10 mouse cellular contexts compared by ENCODE assay signal in genomic region chr8:108697589-108697988, GRCm38 (mm10).
DNase-seq lines count a peak whose midpoint lies in the region; ATAC-seq and TF ChIP-seq lines count a peak whose summit lies in the region.
"Had no signal": no experiment of that assay in that cellular context is flagged by ENCODE, and none has a peak within 500 bp of the region (broad histone marks: within the 10 kb centered on the region; RNA-seq: fewer than 3 reads in every experiment).

No protein-coding gene starts in this region.

- no peak for ATAC-seq in hindbrain, embryonic 11.5 days (ENCODE audit: low FRiP score)
- ATAC-seq in midbrain, postnatal 0 days (ENCODE audit: low FRiP score): peak; percentile 27; the same call in 1 of the 2 replicates

- TF ChIP-seq CTCF in midbrain, postnatal 0 days (IDR thresholded peaks at IDR 0.05): 0 out of 2 replicates have a peak, but pooled peaks have one; percentile 8

- no peaks in the 10 kb centered on the region for H3K36me3 ChIP-seq in hindbrain, embryonic 11.5 days (ENCODE audit: control insufficient read depth, insufficient read depth, low read length)
- no peaks in the 10 kb centered on the region for H3K36me3 ChIP-seq in midbrain, postnatal 0 days (ENCODE audit: insufficient read depth, low read length)

- WGBS in hindbrain, embryonic 11.5 days: under 1% methylated on average over 13 of the region's 13 CpGs
- under 1% methylated on average over 13 of the region's 13 CpGs for WGBS in midbrain, postnatal 0 days

- no peaks in the 10 kb centered on the region for H3K9me3 ChIP-seq in hindbrain, embryonic 11.5 days (ENCODE audit: control insufficient read depth, low read length)
- H3K9me3 ChIP-seq in midbrain, postnatal 0 days (ENCODE audit: low read length): no peaks in the 10 kb centered on the region

- peaks cover 47% of the 10 kb centered on the region for H3K27me3 ChIP-seq in hindbrain, embryonic 11.5 days (ENCODE audit: control insufficient read depth, insufficient read depth, low read length)
- H3K27me3 ChIP-seq in midbrain, postnatal 0 days (ENCODE audit: insufficient read depth, low read length): no peaks in the 10 kb centered on the region; the same call in 1 of the 2 replicates

- intact Hi-C loops in left cerebral cortex, postnatal 25 days (cut with DNase I): loop anchor here (5.0 kb wide), 2 partner anchors 555 to 750 kb away; no protein-coding TSS in a partner anchor
- intact Hi-C loops in left cerebral cortex, postnatal 10 days (cut with DNase I): loop anchor here (5.0 kb wide), 2 partner anchors 450 to 745 kb away; no protein-coding TSS in a partner anchor

- DNase-seq in kidney, postnatal 4 days: peak; percentile 64 to 72
- DNase-seq in kidney, adult 8-10 months: no peak
- DNase-seq in embryo, embryonic 11 days: peak; percentile 73
- peak; percentile 72 for DNase-seq in hindbrain, embryonic 11.5 days (ENCODE audit: low spot score)
- no peak for DNase-seq in midbrain, postnatal 0 days (ENCODE audit: low spot score)
- DNase-seq in thymus, postnatal 25 days: no peak
- no peak for DNase-seq in left cerebral cortex, postnatal 25 days (ENCODE audit: low spot score in 2 of 2)
- no peak for DNase-seq in left cerebral cortex, postnatal 10 days (ENCODE audit: extremely low spot score in 1 of 2, low spot score in 2 of 2)
- DNase-seq: cerebellum, postnatal 36 days had no signal

- H3K4me3 ChIP-seq in hindbrain, embryonic 11.5 days (ENCODE audit: low read depth, low read length): no peak overlapping the region
- H3K4me3 ChIP-seq in midbrain, postnatal 0 days (ENCODE audit: low read depth, low read length): no peak overlapping the region

- no peak overlapping the region for H3K9ac ChIP-seq in hindbrain, embryonic 11.5 days (ENCODE audit: low read depth, low read length)
- peak overlapping the region; percentile 46 for H3K9ac ChIP-seq in midbrain, postnatal 0 days (replicated peaks; ENCODE audit: low read length, poor library complexity, severe bottlenecking)

- 0 out of 2 replicates have a peak overlapping the region, but pooled peaks have one; percentile 36 for H3K27ac ChIP-seq in hindbrain, embryonic 11.5 days (ENCODE audit: low read depth, low read length)
- peak overlapping the region; percentile 89 for H3K27ac ChIP-seq in midbrain, postnatal 0 days (ENCODE audit: low read depth, low read length)
- H3K27ac ChIP-seq: kidney, postnatal 0 days had no signal

- H3K4me2 ChIP-seq in hindbrain, embryonic 11.5 days (replicated peaks; ENCODE audit: low read depth, low read length): peak overlapping the region; percentile 33
- peak overlapping the region; percentile 37 for H3K4me2 ChIP-seq in midbrain, postnatal 0 days (ENCODE audit: low read depth, low read length, poor library complexity, severe bottlenecking)

- peaks cover 27% of the 10 kb centered on the region for H3K4me1 ChIP-seq in hindbrain, embryonic 11.5 days (replicated peaks; ENCODE audit: control insufficient read depth, insufficient read depth, low read length)
- peaks cover 7% of the 10 kb centered on the region; the same call in 1 of the 2 replicates for H3K4me1 ChIP-seq in midbrain, postnatal 0 days (ENCODE audit: insufficient read depth, low read length)

Comparison
In these comparisons a context has a peak if more than half of its experiments do, and no peak if none do; other contexts are left out.
1. DNase-seq: peak in kidney, postnatal 4 days (2 of 2), embryo, embryonic 11 days (single experiment) and hindbrain, embryonic 11.5 days (single experiment); none in kidney, adult 8-10 months (0 of 2), midbrain, postnatal 0 days (single experiment), thymus, postnatal 25 days (single experiment), left cerebral cortex, postnatal 25 days (0 of 2) and left cerebral cortex, postnatal 10 days (0 of 2).